Mouse (Mus musculus) midbrain, embryonic 16.5 days (tissue): ENCODE measurements around the gene Loxl3. TPM values are rescaled to one million over a fixed set of nuclear protein-coding genes. Genes with fewer than 3 reads are reported as not detected.

Experiments used
- ATAC-seq: fragments of 200-750 bp; cut with Nextera tagmentation; 2 replicates; pipeline ENCODE4 v1.8.0; 2017; ENCODE audit warnings: moderate TSS enrichment
- H3K27ac ChIP-seq: fragments of 300-500 bp; sonication (generic); 2 replicates; pipeline ENCODE4 v1.5.1; 2014; ENCODE audit warnings: mild to moderate bottlenecking, low read length, mixed read lengths
- H3K27me3 ChIP-seq: fragments of 300-500 bp; sonication (generic); 2 replicates; pipeline ENCODE4 v1.6.1; 2014; ENCODE audit warnings: low read depth, low read length, mixed read lengths; ENCODE audit not compliant: control insufficient read depth, insufficient read depth
- H3K36me3 ChIP-seq: fragments of 300-500 bp; sonication (generic); 2 replicates; pipeline ENCODE4 v1.6.1; 2014; ENCODE audit warnings: mild to moderate bottlenecking, low read length, moderate library complexity, mixed read lengths; ENCODE audit not compliant: control insufficient read depth, insufficient read depth
- H3K4me1 ChIP-seq: fragments of 300-500 bp; sonication (generic); 2 replicates; pipeline ENCODE4 v1.6.1; 2014; ENCODE audit warnings: mild to moderate bottlenecking, low read length, mixed read lengths; ENCODE audit not compliant: control insufficient read depth, insufficient read depth
- H3K4me2 ChIP-seq: fragments of 300-500 bp; sonication (generic); 2 replicates; pipeline ENCODE4 v1.6.1; 2014; ENCODE audit warnings: mild to moderate bottlenecking, low read length, mixed read lengths
- H3K4me3 ChIP-seq: fragments of 300-500 bp; sonication (generic); 2 replicates; pipeline ENCODE4 v1.5.1; 2014; ENCODE audit warnings: low read depth, mild to moderate bottlenecking, low read length, moderate library complexity, mixed read lengths
- H3K9ac ChIP-seq: fragments of 300-500 bp; sonication (generic); 2 replicates; pipeline ENCODE4 v1.6.1; 2014; ENCODE audit warnings: low read depth, low read length, mixed read lengths
- H3K9me3 ChIP-seq: fragments of 300-500 bp; sonication (generic); replicated peaks from 2 replicates; pipeline ENCODE4 v1.6.1; 2014; ENCODE audit warnings: mild to moderate bottlenecking, low read length, mixed read lengths; ENCODE audit not compliant: control insufficient read depth, poor library complexity, severe bottlenecking
- WGBS: fragments of 180-500 bp; shearing (Covaris S2); extraction: QIAGEN DNeasy Blood & Tissue Kit; methylation state at CpG from one replicate; pipeline ENCODE4 v1.1.7; 2014; 5-methylcytosine and 5-hydroxymethylcytosine counted together
- polyA plus RNA-seq: library from polyadenylated mRNA; unstranded; fragments of >200 nt; fragmentation: Nextera tagmentation; extraction: Ambion mirVana; gene quantifications from 2 replicates; pipeline ENCODE4 v1.2.1, GENCODE M21; 2015

Gene Loxl3
- polyA plus RNA-seq, 1 experiment from 2014 or later: 7.5 TPM

- no peaks in the 10 kb centered on the region for H3K4me1 ChIP-seq
- H3K27ac ChIP-seq: no peak overlapping the region
- H3K4me2 ChIP-seq: no peak overlapping the region
- no peaks in the 10 kb centered on the region for H3K36me3 ChIP-seq
- H3K9ac ChIP-seq: no peak overlapping the region
- no peaks in the 10 kb centered on the region for H3K27me3 ChIP-seq
- ATAC-seq: no peak
- no peak overlapping the region for H3K4me3 ChIP-seq
- H3K9me3 ChIP-seq: no peaks in the 10 kb centered on the region
- WGBS: 81% methylated on average over 6 of the region's 6 CpGs
These were observed 22.2 kb upstream of the Loxl3 start for GRCm38 (mm10) chr6:83011756-83012155.

GRCm38 (mm10) chr6:83013444-83013843 lies 20.5 kb upstream of the Loxl3 start:
- Histone ChIP-seq H3K36me3 (no peaks in the 10 kb centered on the region), H3K4me3 (no peak overlapping the region), H3K27ac (no peak overlapping the region), H3K4me2 (no peak overlapping the region), H3K4me1 (no peaks in the 10 kb centered on the region), H3K9me3 (no peaks in the 10 kb centered on the region), H3K9ac (no peak overlapping the region), H3K27me3 (no peaks in the 10 kb centered on the region)
- WGBS: 65% methylated on average over 5 of the region's 5 CpGs
- no peak for ATAC-seq

- H3K27me3 ChIP-seq: no peaks in the 10 kb centered on the region
- no peak for ATAC-seq
- H3K27ac ChIP-seq: no peak overlapping the region
- H3K36me3 ChIP-seq: no peaks in the 10 kb centered on the region
- H3K9me3 ChIP-seq: no peaks in the 10 kb centered on the region
- H3K9ac ChIP-seq: no peak overlapping the region
- no peak overlapping the region for H3K4me3 ChIP-seq
- H3K4me1 ChIP-seq: no peaks in the 10 kb centered on the region
- WGBS: 82% methylated on average over 12 of the region's 12 CpGs
- H3K4me2 ChIP-seq: no peak overlapping the region
These were observed 19.2 kb upstream of the Loxl3 start for GRCm38 (mm10) chr6:83014482-83015466.

GRCm38 (mm10) chr6:83015749-83016148 lies 18.2 kb upstream of the Loxl3 start:
- Histone ChIP-seq H3K9me3 (no peaks in the 10 kb centered on the region), H3K27me3 (no peaks in the 10 kb centered on the region), H3K36me3 (no peaks in the 10 kb centered on the region), H3K27ac (no peak overlapping the region), H3K9ac (no peak overlapping the region), H3K4me3 (no peak overlapping the region), H3K4me1 (no peaks in the 10 kb centered on the region), H3K4me2 (no peak overlapping the region)
- WGBS: 86% methylated on average over 2 of the region's 2 CpGs
- no peak for ATAC-seq

DNA sequence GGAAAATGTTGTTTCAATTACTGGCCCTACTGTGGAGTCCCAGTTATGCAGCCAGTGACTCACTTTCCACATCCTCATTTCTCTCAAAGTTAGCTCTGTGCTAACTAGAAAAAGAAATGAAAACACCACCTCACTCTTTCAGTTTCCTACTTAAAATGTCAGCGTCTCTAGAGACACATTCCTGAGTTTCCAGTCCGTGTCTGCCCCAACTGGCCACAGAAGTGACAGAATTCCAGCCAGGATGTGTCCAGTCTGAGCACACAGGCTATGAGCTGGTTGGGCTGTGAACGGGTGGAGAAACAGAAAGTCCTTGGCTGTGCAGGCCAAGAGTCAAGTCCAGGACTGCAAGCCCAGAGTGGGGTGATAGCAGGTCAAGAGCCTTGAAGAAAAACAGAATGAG lies 16.8 kb upstream of the Loxl3 start:
- Histone ChIP-seq H3K9ac (no peak overlapping the region), H3K4me1 (no peaks in the 10 kb centered on the region), H3K27me3 (no peaks in the 10 kb centered on the region), H3K4me3 (no peak overlapping the region), H3K4me2 (no peak overlapping the region), H3K27ac (no peak overlapping the region), H3K9me3 (no peaks in the 10 kb centered on the region), H3K36me3 (no peaks in the 10 kb centered on the region)
- WGBS: 72% methylated on average over 3 of the region's 3 CpGs
- no peak for ATAC-seq

- WGBS: 74% methylated on average over 3 of the region's 3 CpGs
- Histone ChIP-seq H3K4me3 (no peak overlapping the region), H3K4me1 (no peaks in the 10 kb centered on the region), H3K36me3 (no peaks in the 10 kb centered on the region), H3K4me2 (no peak overlapping the region), H3K9me3 (no peaks in the 10 kb centered on the region), H3K27ac (no peak overlapping the region), H3K27me3 (no peaks in the 10 kb centered on the region; the same call in 1 of the 2 replicates), H3K9ac (no peak overlapping the region)
- no peak for ATAC-seq
These were observed 14.9 kb upstream of the Loxl3 start for GRCm38 (mm10) chr6:83019044-83019443.

- no peaks in the 10 kb centered on the region for H3K4me1 ChIP-seq
These were observed 13.9 kb upstream of the Loxl3 start for GRCm38 (mm10) chr6:83020121-83020520.

GRCm38 (mm10) chr6:83020836-83021593 lies 13.0 kb upstream of the Loxl3 start:
- Histone ChIP-seq H3K27me3 (no peaks in the 10 kb centered on the region; the same call in 1 of the 2 replicates), H3K36me3 (no peaks in the 10 kb centered on the region), H3K9ac (no peak overlapping the region), H3K4me1 (no peaks in the 10 kb centered on the region), H3K27ac (no peak overlapping the region), H3K9me3 (no peaks in the 10 kb centered on the region), H3K4me2 (no peak overlapping the region), H3K4me3 (no peak overlapping the region)
- WGBS: 77% methylated on average over 4 of the region's 4 CpGs
- ATAC-seq: no peak

More at GRCm38 (mm10) chr6:83020121-83020520, 13.9 kb upstream of the Loxl3 start:
- H3K4me2 ChIP-seq: no peak overlapping the region
- H3K4me3 ChIP-seq: no peak overlapping the region
- H3K36me3 ChIP-seq: no peaks in the 10 kb centered on the region
- ATAC-seq: no peak
- H3K9me3 ChIP-seq: no peaks in the 10 kb centered on the region
- H3K27me3 ChIP-seq: no peaks in the 10 kb centered on the region; the same call in 1 of the 2 replicates
- H3K9ac ChIP-seq: no peak overlapping the region
- WGBS: 94% methylated on average over 6 of the region's 6 CpGs
- H3K27ac ChIP-seq: no peak overlapping the region

DNA sequence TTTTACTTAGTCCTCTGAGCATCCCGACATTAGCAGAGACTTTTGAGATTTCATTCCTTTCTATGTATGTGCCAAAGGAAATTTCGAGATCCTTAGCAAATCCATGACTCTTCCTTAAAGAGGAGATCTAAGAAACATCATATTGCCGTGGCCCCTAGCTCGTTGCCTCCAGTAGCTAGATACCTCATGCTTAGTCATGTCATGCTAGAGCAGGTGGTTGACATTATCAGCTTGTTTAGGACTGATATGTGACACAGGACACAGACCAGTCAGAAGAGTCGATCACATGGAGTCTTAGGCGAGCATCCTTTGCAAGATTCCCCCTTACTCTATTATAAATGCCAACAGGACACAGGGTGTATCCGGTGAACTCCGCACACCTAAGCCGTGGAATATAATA lies 11.0 kb upstream of the Loxl3 start:
- H3K4me2 ChIP-seq: no peak overlapping the region
- H3K9ac ChIP-seq: no peak overlapping the region
- WGBS: 92% methylated on average over 9 of the region's 9 CpGs
- no peaks in the 10 kb centered on the region for H3K4me1 ChIP-seq
- no peak overlapping the region for H3K27ac ChIP-seq
- H3K36me3 ChIP-seq: no peaks in the 10 kb centered on the region
- no peak for ATAC-seq
- no peaks in the 10 kb centered on the region; the same call in 1 of the 2 replicates for H3K27me3 ChIP-seq
- no peak overlapping the region for H3K4me3 ChIP-seq
- H3K9me3 ChIP-seq: no peaks in the 10 kb centered on the region
